50 mouse cellular contexts compared by ENCODE assay signal in the genomic region with DNA sequence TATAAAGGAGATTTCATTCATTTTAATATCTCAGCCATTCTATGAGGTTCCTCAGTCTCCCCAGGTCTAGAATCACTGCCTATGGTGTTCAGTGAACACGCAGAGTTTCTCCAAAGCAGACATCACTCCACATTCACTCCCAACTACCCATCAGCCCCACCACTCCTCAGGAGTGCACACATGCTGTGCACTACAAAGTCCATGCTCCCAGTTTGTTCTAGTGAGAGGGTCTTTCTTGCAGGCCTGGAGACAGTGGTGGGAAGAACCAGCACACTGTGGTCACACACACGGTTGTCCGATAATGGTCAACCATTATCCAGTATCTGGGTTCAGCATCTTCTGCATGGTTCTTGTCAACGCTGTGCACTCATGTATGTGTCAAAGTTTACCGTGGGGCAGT. TPM values are rescaled to one million over a fixed set of nuclear protein-coding genes. Genes with fewer than 3 reads are reported as not detected.
"Had no signal": no experiment of that assay in that cellular context is flagged by ENCODE, and none has a peak within 500 bp of the region (broad histone marks: within the 10 kb centered on the region; RNA-seq: fewer than 3 reads in every experiment).

No protein-coding gene starts in this region.

- H3K9me3 ChIP-seq: heart, embryonic 12.5 days; heart, embryonic 13.5 days; heart, embryonic 15.5 days; hindbrain, embryonic 10.5 days; hindbrain, embryonic 12.5 days; hindbrain, embryonic 15.5 days; intestine, embryonic 15.5 days; kidney, embryonic 15.5 days had no signal

- DNase-seq: heart, postnatal 10 days; heart, postnatal 14 days; heart, postnatal 4 days; kidney, adult 11 months; kidney, adult 18-20 months; kidney, adult 2 months; kidney, adult 8-10 months; kidney, adult 9 months; kidney, postnatal 10 days; kidney, postnatal 14 days; kidney, postnatal 25 days; kidney, postnatal 36 days; kidney, postnatal 4 days; layer of hippocampus, adult 9-11 months; layer of hippocampus, postnatal 36 days had no signal

- H3K9ac ChIP-seq: heart, embryonic 12.5 days; heart, embryonic 13.5 days; heart, embryonic 15.5 days; hindbrain, embryonic 12.5 days; hindbrain, embryonic 13.5 days; hindbrain, embryonic 14.5 days; hindbrain, embryonic 15.5 days; intestine, embryonic 15.5 days; kidney, embryonic 15.5 days had no signal

- H3K27ac ChIP-seq: heart, embryonic 13.5 days; heart, embryonic 15.5 days; hindbrain, embryonic 10.5 days; hindbrain, embryonic 12.5 days; hindbrain, embryonic 13.5 days; hindbrain, embryonic 14.5 days; hindbrain, embryonic 15.5 days; hindbrain, postnatal 0 days; intestine, embryonic 15.5 days; kidney, embryonic 15.5 days; kidney, postnatal 0 days; layer of hippocampus, adult 2 months; left cerebral cortex, adult 2 months had no signal

- H3K27me3 ChIP-seq: heart, embryonic 12.5 days; heart, embryonic 13.5 days; heart, embryonic 15.5 days; hindbrain, embryonic 12.5 days; hindbrain, embryonic 13.5 days; hindbrain, embryonic 15.5 days; intestine, embryonic 15.5 days; kidney, embryonic 15.5 days had no signal

- ATAC-seq: hindbrain, embryonic 16.5 days; hindbrain, postnatal 0 days; inflammation-experienced regulatory T-cells, adult 6 months; intestine, embryonic 15.5 days; intestine, embryonic 16.5 days; intestine, postnatal 0 days had no signal

- H3K4me3 ChIP-seq: heart, embryonic 12.5 days; heart, embryonic 13.5 days; heart, embryonic 15.5 days; hindbrain, embryonic 10.5 days; hindbrain, embryonic 12.5 days; hindbrain, embryonic 13.5 days; hindbrain, embryonic 15.5 days; intestine, embryonic 15.5 days; kidney, embryonic 15.5 days; layer of hippocampus, adult 2 months; left cerebral cortex, adult 2 months had no signal

- H3K36me3 ChIP-seq: heart, embryonic 12.5 days; heart, embryonic 13.5 days; heart, embryonic 15.5 days; hindbrain, embryonic 10.5 days; hindbrain, embryonic 12.5 days; hindbrain, embryonic 13.5 days; hindbrain, embryonic 15.5 days; intestine, embryonic 15.5 days; kidney, embryonic 15.5 days had no signal

- H3K4me1 ChIP-seq: heart, embryonic 12.5 days; heart, embryonic 13.5 days; heart, embryonic 15.5 days; hindbrain, embryonic 10.5 days; hindbrain, embryonic 12.5 days; hindbrain, embryonic 13.5 days; hindbrain, embryonic 15.5 days; intestine, embryonic 15.5 days; kidney, embryonic 15.5 days had no signal

- H3K4me2 ChIP-seq: heart, embryonic 12.5 days; heart, embryonic 13.5 days; heart, embryonic 15.5 days; hindbrain, embryonic 12.5 days; hindbrain, embryonic 13.5 days; hindbrain, embryonic 14.5 days; hindbrain, embryonic 15.5 days; intestine, embryonic 15.5 days; kidney, embryonic 15.5 days had no signal

RNA-seq across cellular contexts. Expression of gene Oas1a, which starts 5.3 kb away (rescaled TPM):
- total RNA-seq: layer of hippocampus, postnatal 36 days had no signal

RNA-seq across cellular contexts. Expression of gene Oas1d, which starts 12.3 kb away (rescaled TPM):
- total RNA-seq: heart, postnatal 10 days; heart, postnatal 14 days; heart, postnatal 25 days; heart, postnatal 4 days; hematopoietic stem cell, adult 5-6 weeks; layer of hippocampus, adult 18-20 months; layer of hippocampus, adult 2 months; layer of hippocampus, adult 8-10 months; layer of hippocampus, postnatal 14 days; layer of hippocampus, postnatal 25 days; layer of hippocampus, postnatal 36 days; left cerebral cortex, adult 18-20 months; left cerebral cortex, adult 2 months; left cerebral cortex, adult 8-10 months had no signal
- polyA plus RNA-seq: heart, embryonic 12.5 days; heart, embryonic 13.5 days; heart, embryonic 14.5 days; heart, embryonic 15.5 days; heart, postnatal 0 days; hindbrain, embryonic 10.5 days; hindbrain, embryonic 11.5 days; hindbrain, embryonic 12.5 days; hindbrain, embryonic 13.5 days; hindbrain, embryonic 14.5 days; hindbrain, embryonic 15.5 days; inflammation-experienced regulatory T-cells, adult 6 months; intestine, embryonic 15.5 days; intestine, embryonic 16.5 days; kidney, adult 2 months; kidney, embryonic 14.5 days; kidney, embryonic 15.5 days; kidney, embryonic 16.5 days; kidney, postnatal 0 days had no signal

RNA-seq across cellular contexts. Expression of gene Oas1g, which starts 14.6 kb away (rescaled TPM):
- total RNA-seq: heart, postnatal 10 days; heart, postnatal 14 days; heart, postnatal 4 days; layer of hippocampus, adult 18-20 months; layer of hippocampus, adult 2 months; layer of hippocampus, postnatal 10 days; layer of hippocampus, postnatal 14 days; layer of hippocampus, postnatal 25 days; layer of hippocampus, postnatal 36 days; left cerebral cortex, adult 18-20 months; left cerebral cortex, adult 2 months had no signal
- polyA plus RNA-seq: heart, embryonic 12.5 days; hindbrain, embryonic 12.5 days had no signal

RNA-seq across cellular contexts. Expression of gene Oas1h, which starts 40.8 kb away (rescaled TPM):
- total RNA-seq: heart, postnatal 10 days; heart, postnatal 14 days; heart, postnatal 25 days; heart, postnatal 4 days; hematopoietic stem cell, adult 5-6 weeks; hindbrain, postnatal 0 days; layer of hippocampus, adult 18-20 months; layer of hippocampus, adult 2 months; layer of hippocampus, adult 8-10 months; layer of hippocampus, postnatal 10 days; layer of hippocampus, postnatal 14 days; layer of hippocampus, postnatal 25 days; layer of hippocampus, postnatal 36 days; left cerebral cortex, adult 18-20 months; left cerebral cortex, adult 2 months; left cerebral cortex, adult 8-10 months had no signal
- polyA plus RNA-seq: heart, embryonic 12.5 days; heart, embryonic 13.5 days; heart, embryonic 14.5 days; heart, embryonic 15.5 days; heart, embryonic 16.5 days; heart, postnatal 0 days; hindbrain, embryonic 10.5 days; hindbrain, embryonic 11.5 days; hindbrain, embryonic 12.5 days; hindbrain, embryonic 13.5 days; hindbrain, embryonic 14.5 days; hindbrain, embryonic 15.5 days; hindbrain, embryonic 16.5 days; hindbrain, postnatal 0 days; inflammation-experienced regulatory T-cells, adult 6 months; intestine, embryonic 14.5 days; intestine, embryonic 15.5 days; intestine, embryonic 16.5 days; intestine, postnatal 0 days; kidney, adult 2 months; kidney, embryonic 14.5 days; kidney, embryonic 15.5 days; kidney, embryonic 16.5 days; large intestine, adult 2 months had no signal

RNA-seq across cellular contexts. Expression of gene Oas1f, which starts 54.9 kb away (rescaled TPM):
- total RNA-seq: heart, postnatal 10 days; heart, postnatal 14 days; heart, postnatal 25 days; heart, postnatal 4 days; hematopoietic stem cell, adult 5-6 weeks; hindbrain, postnatal 0 days; layer of hippocampus, adult 18-20 months; layer of hippocampus, adult 2 months; layer of hippocampus, adult 8-10 months; layer of hippocampus, postnatal 10 days; layer of hippocampus, postnatal 14 days; layer of hippocampus, postnatal 25 days; layer of hippocampus, postnatal 36 days; left cerebral cortex, adult 18-20 months; left cerebral cortex, adult 2 months; left cerebral cortex, adult 8-10 months had no signal
- polyA plus RNA-seq: heart, embryonic 12.5 days; heart, embryonic 13.5 days; heart, embryonic 14.5 days; heart, embryonic 15.5 days; heart, postnatal 0 days; hindbrain, embryonic 10.5 days; hindbrain, embryonic 11.5 days; hindbrain, embryonic 12.5 days; hindbrain, embryonic 13.5 days; hindbrain, embryonic 14.5 days; hindbrain, embryonic 15.5 days; hindbrain, embryonic 16.5 days; hindbrain, postnatal 0 days; inflammation-experienced regulatory T-cells, adult 6 months; intestine, embryonic 14.5 days; intestine, embryonic 15.5 days; intestine, postnatal 0 days; kidney, embryonic 14.5 days; kidney, embryonic 15.5 days had no signal
